Mouse (Mus musculus) forebrain, embryonic 16.5 days (tissue): ENCODE results near the gene Tob1. TPM values are rescaled to one million over a fixed set of nuclear protein-coding genes. Genes with fewer than 3 reads are reported as not detected.

Source experiments
- ATAC-seq: fragments of 200-750 bp; cut with Nextera tagmentation; 2 replicates; pipeline ENCODE4 v1.8.0; 2017; ENCODE audit warnings: mild to moderate bottlenecking, moderate library complexity
- H3K27ac ChIP-seq: fragments of 300-500 bp; sonication (generic); 2 replicates; pipeline ENCODE4 v1.5.1; 2014; ENCODE audit warnings: low read length, control low read depth
- H3K27me3 ChIP-seq: fragments of 300-500 bp; sonication (generic); replicated peaks from 2 replicates; pipeline ENCODE4 v1.6.1; 2014; ENCODE audit warnings: low read length; ENCODE audit not compliant: control insufficient read depth, insufficient read depth
- H3K36me3 ChIP-seq: fragments of 300-500 bp; sonication (generic); 2 replicates; pipeline ENCODE4 v1.6.1; 2014; ENCODE audit not compliant: control insufficient read depth, insufficient read depth
- H3K4me1 ChIP-seq: fragments of 300-500 bp; sonication (generic); replicated peaks from 2 replicates; pipeline ENCODE4 v1.6.1; 2014; ENCODE audit warnings: low read length; ENCODE audit not compliant: control insufficient read depth, insufficient read depth
- H3K4me2 ChIP-seq: fragments of 300-500 bp; sonication (generic); 2 replicates; pipeline ENCODE4 v1.6.1; 2014; ENCODE audit warnings: mild to moderate bottlenecking, low read length, control low read depth
- H3K4me3 ChIP-seq: fragments of 300-500 bp; sonication (generic); replicated peaks from 2 replicates; pipeline ENCODE4 v1.5.1; 2014; ENCODE audit warnings: mild to moderate bottlenecking, low read length, control low read depth
- H3K9ac ChIP-seq: fragments of 300-500 bp; sonication (generic); replicated peaks from 2 replicates; pipeline ENCODE4 v1.6.1; 2014; ENCODE audit warnings: low read depth, low read length, control low read depth
- H3K9me3 ChIP-seq: fragments of 300-500 bp; sonication (generic); 2 replicates; pipeline ENCODE4 v1.6.1; 2016; ENCODE audit warnings: low read length; ENCODE audit not compliant: control insufficient read depth
- WGBS: fragments of 180-500 bp; shearing (Covaris S2); extraction: QIAGEN DNeasy Blood & Tissue Kit; methylation state at CpG from one replicate; pipeline ENCODE4 v1.1.7; 2014; 5-methylcytosine and 5-hydroxymethylcytosine counted together
- polyA plus RNA-seq: library from polyadenylated mRNA; unstranded; fragments of >200 nt; fragmentation: Nextera tagmentation; extraction: Ambion mirVana; gene quantifications from 2 replicates; pipeline ENCODE4 v1.2.1, GENCODE M21; 2015

The Tob1 gene
- polyA plus RNA-seq, result 35.1 and 46.0 TPM in 2 replicates

DNA sequence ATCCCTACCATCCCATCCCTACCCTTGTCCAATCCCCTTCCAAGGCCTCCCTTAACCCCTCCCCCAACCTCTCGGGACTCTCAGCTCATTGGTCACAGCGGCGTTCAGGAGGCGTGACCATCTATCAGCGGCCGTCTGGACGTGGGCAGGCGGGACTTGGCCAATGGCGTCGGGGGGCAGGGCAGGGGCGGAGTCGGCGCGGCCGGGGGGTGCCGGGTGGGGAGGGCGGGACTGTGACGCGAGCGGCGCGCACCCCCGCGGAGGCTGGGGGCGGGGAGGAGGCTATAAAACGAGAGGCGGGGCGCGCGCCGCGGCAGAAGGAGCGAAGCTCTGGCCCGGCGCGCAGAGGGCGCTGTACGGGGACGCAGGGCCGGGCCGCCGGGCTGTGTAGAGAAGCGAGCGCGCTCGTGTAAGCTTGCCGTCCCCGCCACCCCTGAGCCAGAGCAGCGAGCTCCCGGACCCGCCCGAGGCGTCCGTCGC, at the start of gene Tob1:
Gene Tob1 (plus strand): TSS at position 331 of the 480 bp plus-strand sequence.
- peak within 1 kb of the TSS; percentile 83 for H3K9ac ChIP-seq
- H3K27me3 ChIP-seq, result no peaks in the 10 kb centered on the region
- peak within 1 kb of the TSS; percentile 99 for H3K4me2 ChIP-seq
- WGBS, result 5% methylated on average over 13 of the region's 55 CpGs
- H3K9me3 ChIP-seq, result no peaks in the 10 kb centered on the region
- peaks cover 20% of the 10 kb centered on the region for H3K4me1 ChIP-seq
- ATAC-seq, result peak; percentile 94
- peak within 1 kb of the TSS; percentile 76 for H3K4me3 ChIP-seq
- peaks cover 6% of the 10 kb centered on the region; the same call in 1 of the 2 replicates for H3K36me3 ChIP-seq
- peak within 1 kb of the TSS; percentile 97 for H3K27ac ChIP-seq

DNA sequence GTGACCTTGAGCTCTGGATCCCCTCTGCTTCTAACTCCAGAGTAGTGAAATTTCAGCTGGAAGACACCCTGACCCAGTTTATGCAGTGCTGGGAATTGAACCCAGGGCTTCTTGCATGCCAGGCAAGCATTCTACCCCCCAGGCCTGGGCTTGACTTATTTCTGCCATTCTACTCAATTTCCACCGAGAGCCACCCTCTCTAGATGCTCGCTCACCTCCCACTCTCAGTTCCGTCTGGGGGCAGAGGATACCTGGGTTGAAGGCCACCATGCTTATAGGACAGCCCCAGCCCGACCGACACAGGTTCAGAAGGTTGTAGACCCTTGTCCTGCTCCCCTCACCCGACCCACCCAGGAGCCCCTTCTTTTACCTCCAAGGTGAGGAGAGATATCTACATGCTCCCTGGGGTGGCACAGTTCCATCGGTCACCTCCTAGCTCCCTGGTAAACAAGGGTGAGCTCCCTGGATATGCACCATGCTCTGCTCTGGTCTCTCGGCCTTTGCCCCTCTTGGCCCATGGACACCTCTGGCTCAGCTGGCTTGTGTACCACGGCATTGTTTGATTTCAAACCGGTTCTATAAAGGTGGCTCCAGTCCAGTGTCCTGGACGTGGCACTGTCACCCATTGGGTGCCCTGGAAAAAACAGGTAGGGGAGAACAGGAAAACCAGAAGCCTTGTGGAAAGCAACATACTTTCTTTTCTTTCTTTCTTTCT, 49.2 kb upstream of the Tob1 start:
- no peaks in the 10 kb centered on the region for H3K9me3 ChIP-seq
- WGBS, result 88% methylated on average over 11 of the region's 11 CpGs
- no peaks in the 10 kb centered on the region for H3K27me3 ChIP-seq
- no peak for ATAC-seq
- no peak overlapping the region for H3K4me3 ChIP-seq
- H3K27ac ChIP-seq, result peak overlapping the region; percentile 98
- H3K4me1 ChIP-seq, result peaks cover 32% of the 10 kb centered on the region
- H3K4me2 ChIP-seq, result no peak overlapping the region
- H3K9ac ChIP-seq, result no peak overlapping the region; the same call in 1 of the 2 replicates
- no peaks in the 10 kb centered on the region for H3K36me3 ChIP-seq

DNA sequence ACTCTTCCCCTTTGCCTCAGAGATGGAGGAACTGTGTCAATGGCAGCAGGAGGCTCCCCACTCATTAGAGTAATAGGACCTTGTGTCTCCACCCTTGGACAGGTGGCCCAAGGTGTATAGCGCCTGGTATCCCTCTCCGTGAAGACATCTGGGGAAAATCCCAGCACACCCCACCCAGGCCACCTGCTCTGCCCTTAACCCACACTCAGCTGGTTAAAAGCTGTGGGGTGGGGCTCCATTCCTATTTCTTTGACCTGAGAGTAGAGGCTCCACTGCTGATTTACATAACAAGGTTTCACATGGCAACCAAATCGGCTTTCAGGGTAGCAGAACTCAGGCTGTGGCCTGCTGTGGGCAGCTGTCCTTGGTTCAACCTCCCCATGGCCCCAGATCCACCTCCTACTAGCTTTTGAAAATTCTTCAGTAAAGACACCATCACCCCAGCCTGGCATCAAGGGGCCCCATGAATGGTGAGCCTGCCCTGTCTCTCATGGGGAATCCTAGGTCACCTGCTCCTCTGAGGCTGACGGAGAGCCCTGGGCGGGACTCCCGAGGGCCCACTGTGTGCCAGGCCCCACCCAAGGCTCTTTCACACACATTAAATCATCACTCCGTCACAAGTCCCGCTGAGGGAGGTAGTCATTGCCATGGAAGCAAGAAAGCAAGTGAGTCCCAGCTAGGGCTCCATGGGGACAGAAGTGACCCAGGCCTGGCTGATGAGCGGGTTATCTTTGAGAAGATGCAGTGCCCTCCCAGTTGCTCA, 48.1 kb upstream of the Tob1 start:
- Histone ChIP-seq H3K4me2 (no peak overlapping the region), H3K4me3 (no peak overlapping the region), H3K27ac (no peak overlapping the region), H3K9me3 (no peaks in the 10 kb centered on the region), H3K9ac (no peak overlapping the region), H3K27me3 (no peaks in the 10 kb centered on the region), H3K4me1 (peaks cover 34% of the 10 kb centered on the region), H3K36me3 (no peaks in the 10 kb centered on the region)
- 72% methylated on average over 9 of the region's 9 CpGs for WGBS
- no peak for ATAC-seq

DNA sequence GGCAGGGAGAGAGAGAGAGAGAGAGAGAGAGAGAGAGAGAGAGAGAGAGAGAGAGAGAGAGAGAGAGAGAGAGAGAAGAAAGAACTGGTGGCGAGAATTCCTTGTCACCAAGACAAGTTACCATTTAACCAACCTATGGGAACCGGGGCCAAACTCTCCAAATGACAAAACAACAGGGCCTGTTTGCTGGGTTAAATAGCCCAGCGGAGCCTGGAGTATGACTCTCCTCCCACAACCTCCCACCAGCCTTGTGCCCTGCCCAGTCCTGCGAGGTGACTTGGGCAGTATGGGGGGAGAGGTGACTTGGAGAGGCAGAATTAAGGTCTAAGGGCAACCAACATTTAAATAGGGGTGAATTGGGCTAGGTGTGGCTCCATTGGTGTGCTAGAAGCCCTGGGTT, 45.5 kb upstream of the Tob1 start:
- no peak overlapping the region for H3K9ac ChIP-seq
- H3K9me3 ChIP-seq, result no peaks in the 10 kb centered on the region
- peaks cover 19% of the 10 kb centered on the region for H3K4me1 ChIP-seq
- H3K27ac ChIP-seq, result no peak overlapping the region
- H3K4me3 ChIP-seq, result no peak overlapping the region
- WGBS, result 79% methylated on average over 4 of the region's 4 CpGs
- no peaks in the 10 kb centered on the region for H3K27me3 ChIP-seq
- H3K4me2 ChIP-seq, result no peak overlapping the region
- no peaks in the 10 kb centered on the region for H3K36me3 ChIP-seq
- ATAC-seq, result no peak

DNA sequence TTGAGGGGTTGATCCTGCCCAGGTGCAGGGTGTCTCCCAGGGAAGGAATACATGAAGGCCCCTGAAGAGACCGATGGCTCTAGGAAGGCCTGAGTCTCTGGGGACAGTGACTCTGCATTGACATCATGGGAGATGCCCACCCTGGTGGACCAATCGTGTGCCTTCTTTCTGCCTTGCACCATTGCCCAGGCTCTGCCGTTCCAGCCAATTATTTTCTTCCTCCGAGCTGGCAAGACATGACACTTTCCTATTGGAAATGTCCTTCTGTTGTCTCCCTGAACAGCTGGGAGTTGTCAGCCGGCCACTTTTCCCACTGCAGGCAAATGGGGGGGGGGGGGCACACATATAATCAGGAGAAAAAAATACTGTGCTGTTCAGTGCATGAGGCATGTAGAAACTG, 43.0 kb upstream of the Tob1 start:
- H3K9me3 ChIP-seq, result no peaks in the 10 kb centered on the region
- 44% methylated on average over 5 of the region's 5 CpGs for WGBS
- no peak overlapping the region for H3K4me3 ChIP-seq
- H3K36me3 ChIP-seq, result no peaks in the 10 kb centered on the region
- H3K4me1 ChIP-seq, result peaks cover 6% of the 10 kb centered on the region
- ATAC-seq, result peak; percentile 62
- no peak overlapping the region for H3K27ac ChIP-seq
- H3K9ac ChIP-seq, result no peak overlapping the region
- no peak overlapping the region for H3K4me2 ChIP-seq
- no peaks in the 10 kb centered on the region for H3K27me3 ChIP-seq

DNA sequence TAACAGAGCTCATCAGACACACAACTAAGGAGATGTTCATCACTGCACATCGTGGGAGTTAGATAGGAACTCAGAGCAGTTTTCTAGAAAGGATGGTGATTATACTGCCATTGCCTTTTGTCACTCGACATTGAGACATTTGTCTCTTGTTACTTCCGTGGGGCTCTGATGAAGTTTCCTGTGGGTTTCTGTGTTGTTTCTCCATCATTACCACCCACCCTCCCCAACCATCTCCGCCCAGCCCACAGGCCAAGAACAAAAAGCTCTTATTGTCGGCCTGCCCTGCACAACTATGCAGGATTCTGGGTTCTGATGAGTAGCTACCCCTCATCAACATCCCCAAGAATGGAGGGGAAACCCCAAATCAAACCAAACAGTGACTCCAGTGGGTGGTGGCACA, 41.7 kb upstream of the Tob1 start:
- ATAC-seq, result no peak
- Histone ChIP-seq H3K27ac (no peak overlapping the region), H3K4me2 (no peak overlapping the region), H3K4me3 (no peak overlapping the region), H3K36me3 (no peaks in the 10 kb centered on the region), H3K9ac (no peak overlapping the region), H3K27me3 (no peaks in the 10 kb centered on the region), H3K9me3 (no peaks in the 10 kb centered on the region), H3K4me1 (peaks cover 6% of the 10 kb centered on the region)
- 77% methylated on average over 5 of the region's 5 CpGs for WGBS

DNA sequence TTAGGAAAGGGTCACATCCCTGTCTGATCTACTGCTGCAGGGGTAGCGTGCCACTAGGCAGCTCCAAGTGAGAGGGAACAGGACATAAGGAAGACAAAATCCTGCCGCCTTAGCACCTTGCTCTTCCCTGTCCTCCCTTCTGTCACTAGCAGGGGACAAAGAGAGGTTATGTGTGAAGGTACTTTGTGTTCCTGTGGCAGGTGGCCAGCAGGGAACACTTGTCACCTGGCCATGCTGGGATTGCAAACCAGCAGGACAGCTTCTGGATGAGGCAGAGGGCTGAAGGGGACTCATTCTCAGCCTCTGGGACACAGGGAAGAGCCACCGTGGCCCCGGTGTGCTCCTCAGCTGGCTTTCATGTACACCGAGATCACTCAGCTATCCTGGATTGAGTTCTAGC, 39.6 kb upstream of the Tob1 start:
- H3K4me1 ChIP-seq, result peaks cover 9% of the 10 kb centered on the region
- WGBS, result 91% methylated on average over 5 of the region's 5 CpGs
- no peak for ATAC-seq
- H3K9ac ChIP-seq, result no peak overlapping the region
- no peak overlapping the region for H3K27ac ChIP-seq
- H3K27me3 ChIP-seq, result no peaks in the 10 kb centered on the region
- H3K4me2 ChIP-seq, result no peak overlapping the region
- no peaks in the 10 kb centered on the region for H3K9me3 ChIP-seq
- no peak overlapping the region for H3K4me3 ChIP-seq
- no peaks in the 10 kb centered on the region for H3K36me3 ChIP-seq

DNA sequence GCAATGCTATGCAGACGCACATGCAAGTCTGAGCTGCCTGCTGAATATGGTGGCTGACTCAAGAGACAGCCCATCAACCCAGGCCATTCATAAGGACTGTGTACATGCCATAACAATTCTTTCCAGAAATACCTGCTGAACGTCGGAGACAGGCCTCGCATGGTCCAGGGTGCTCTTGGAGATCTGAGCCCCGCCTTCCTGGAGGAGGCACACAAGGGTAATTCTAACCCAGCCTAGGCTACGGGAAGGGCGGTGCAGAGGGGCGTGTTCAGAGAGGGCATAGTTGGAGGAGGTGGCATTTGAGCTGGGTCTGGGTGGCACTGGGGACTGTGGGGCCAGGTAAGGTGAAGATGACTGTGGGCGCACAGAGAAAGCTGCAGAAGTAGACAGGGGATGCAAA, 39.1 kb upstream of the Tob1 start:
- Histone ChIP-seq H3K4me2 (no peak overlapping the region), H3K9ac (no peak overlapping the region), H3K27ac (no peak overlapping the region), H3K36me3 (no peaks in the 10 kb centered on the region), H3K4me3 (no peak overlapping the region), H3K9me3 (no peaks in the 10 kb centered on the region), H3K4me1 (peaks cover 9% of the 10 kb centered on the region), H3K27me3 (no peaks in the 10 kb centered on the region)
- no peak for ATAC-seq
- WGBS, result 84% methylated on average over 9 of the region's 9 CpGs

DNA sequence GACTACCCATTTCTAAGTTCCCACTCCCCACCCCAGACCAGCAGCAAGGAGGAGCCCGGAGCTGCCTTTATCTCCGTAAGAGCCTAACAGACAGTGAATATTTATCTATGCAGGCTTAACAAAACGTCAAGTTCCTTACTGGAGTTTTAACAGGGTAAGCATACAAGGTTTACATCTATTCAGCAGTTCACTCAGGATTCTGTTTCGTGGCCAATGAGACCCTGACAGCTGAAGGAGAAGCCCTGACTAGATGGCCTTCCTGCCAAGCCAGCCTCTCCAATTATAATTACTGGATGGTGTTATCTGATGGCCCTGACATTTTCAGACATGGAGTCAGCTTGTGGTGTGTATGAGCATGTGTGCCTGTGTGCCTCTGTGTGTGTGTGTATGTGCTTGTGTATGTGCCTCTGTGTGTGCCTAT, 37.5 kb upstream of the Tob1 start:
- no peak overlapping the region for H3K4me2 ChIP-seq
- H3K9ac ChIP-seq, result no peak overlapping the region
- H3K27me3 ChIP-seq, result no peaks in the 10 kb centered on the region
- no peaks in the 10 kb centered on the region for H3K9me3 ChIP-seq
- H3K36me3 ChIP-seq, result no peaks in the 10 kb centered on the region
- 49% methylated on average over 4 of the region's 4 CpGs for WGBS
- no peak overlapping the region for H3K27ac ChIP-seq
- no peak overlapping the region for H3K4me3 ChIP-seq
- ATAC-seq, result no peak
- H3K4me1 ChIP-seq, result peaks cover 2% of the 10 kb centered on the region; the same call in 1 of the 2 replicates
